Mouse (Mus musculus) cerebellum, postnatal 36 days (tissue): Measurements from ENCODE around the gene Gzmk.
"Not testable (repeated sequence)": the region's sequence is repeated elsewhere in the genome, so short reads cannot be mapped to it uniquely, and the experiment has no call there.

Experiments
- DNase-seq, 2 experiments: peaks; one replicate each; pipeline ENCODE4 v3.0.0; 2021 to 2022; ENCODE audit warnings: mixed read lengths in 2 of 2

Gzmk gene

DNA sequence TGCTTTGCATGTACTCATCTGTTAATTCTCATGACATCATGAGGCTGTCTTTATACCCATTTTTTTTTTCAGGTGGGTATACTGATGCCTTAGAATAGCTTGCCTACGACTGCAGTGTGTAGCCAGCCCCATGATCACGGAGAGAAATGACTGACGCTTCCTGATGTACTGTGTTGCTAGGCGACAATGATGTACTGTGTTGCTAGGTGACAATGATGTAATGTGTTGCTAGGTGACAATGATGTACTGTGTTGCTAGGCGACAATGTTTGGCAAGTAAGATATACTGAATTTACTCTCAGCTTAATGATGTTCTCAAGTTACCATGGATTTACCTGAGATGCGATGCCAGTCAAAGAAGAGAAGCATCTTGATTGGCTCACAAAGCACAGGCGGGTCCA, at the start of gene Gzmk:
Gzmk (minus strand) TSS at position 98 of the 400 bp plus-strand sequence.
- no peak for DNase-seq

DNA sequence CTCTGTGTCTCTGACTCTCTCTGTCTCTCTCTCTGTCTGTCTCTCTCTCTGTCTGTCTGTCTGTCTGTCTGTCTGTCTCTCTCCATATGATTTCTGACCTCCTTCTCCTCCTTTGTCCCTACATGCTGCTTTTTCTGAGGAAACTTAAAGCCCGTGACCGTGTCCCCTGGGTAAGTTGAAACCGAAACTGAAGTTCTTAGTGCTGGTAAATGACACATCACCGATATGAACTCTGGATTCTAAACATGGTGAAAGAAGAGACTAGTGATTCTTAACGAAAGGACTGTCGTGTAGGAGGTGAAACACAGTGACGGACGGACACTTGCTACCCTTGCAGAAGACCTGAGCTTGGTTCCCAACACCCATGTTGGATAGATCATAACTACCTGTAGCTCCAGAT, 45.5 kb upstream of the Gzmk start:
- no peak for DNase-seq

DNA sequence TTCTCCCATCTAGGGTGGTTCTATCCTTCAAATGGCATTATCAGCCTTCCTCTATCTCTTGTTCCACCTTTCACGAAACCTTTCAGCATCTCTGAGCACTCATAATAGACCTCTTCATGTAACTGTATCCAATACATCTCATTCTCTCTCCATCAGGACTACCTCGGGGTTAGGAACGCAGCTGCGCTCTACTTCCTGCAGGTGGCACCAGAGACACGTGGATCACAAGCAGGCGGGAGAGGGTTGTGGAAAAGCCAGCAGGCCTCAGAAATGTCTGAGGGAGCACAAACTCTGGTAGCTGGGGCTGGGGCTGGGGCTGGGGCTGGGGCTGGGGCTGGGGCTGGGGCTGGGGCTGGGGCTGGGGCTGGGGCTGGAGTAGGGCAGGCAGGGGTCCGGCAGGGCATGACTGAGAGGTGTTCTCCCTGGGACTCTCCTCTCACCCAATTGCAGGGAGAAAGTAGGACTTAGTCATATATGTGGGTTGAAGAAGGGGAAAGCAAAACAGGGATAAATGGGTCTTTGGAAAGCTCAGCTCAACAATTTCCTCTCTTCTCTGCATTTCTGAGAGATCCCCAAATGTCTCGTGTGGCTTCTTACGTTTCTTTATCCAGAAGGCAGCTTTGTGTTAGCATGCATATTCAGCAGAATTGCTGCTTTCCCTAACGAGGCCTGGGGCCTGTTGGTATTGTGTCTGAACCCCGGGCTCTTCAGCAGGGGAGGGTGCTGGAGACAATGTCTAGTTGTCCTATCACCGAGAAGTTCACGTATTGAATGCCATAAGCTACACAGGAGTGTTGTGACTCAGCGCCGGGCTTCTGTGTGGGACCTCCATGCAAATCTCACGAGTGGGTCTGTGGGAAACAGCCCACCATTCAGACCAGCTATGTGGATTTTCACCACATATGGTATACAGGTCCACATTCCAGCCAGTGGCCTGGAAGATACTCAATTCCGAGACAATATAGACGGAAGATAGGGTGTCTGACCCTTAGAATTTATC, 44.4 kb upstream of the Gzmk start:
- DNase-seq, result peak; percentile 70 to 78

DNA sequence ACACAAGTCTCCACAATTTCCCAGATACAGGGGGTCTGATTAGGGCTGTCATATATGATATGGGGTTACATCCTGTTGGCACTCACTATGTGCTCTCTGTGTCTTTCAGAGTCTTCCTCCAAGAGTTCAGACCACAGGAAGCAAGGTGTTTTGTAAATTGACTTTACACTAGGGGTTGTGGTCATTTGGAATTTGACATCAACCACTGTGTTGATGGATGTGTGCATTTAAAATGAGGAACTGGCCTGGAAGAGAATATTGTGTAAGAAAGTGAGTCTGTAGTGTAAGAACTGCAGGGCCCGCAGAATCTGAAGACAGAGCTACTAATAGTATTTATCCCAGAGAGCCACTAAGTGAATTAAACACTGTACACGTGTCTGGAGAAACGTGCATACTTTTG, 41.5 kb upstream of the Gzmk start:
- no peak for DNase-seq

DNA sequence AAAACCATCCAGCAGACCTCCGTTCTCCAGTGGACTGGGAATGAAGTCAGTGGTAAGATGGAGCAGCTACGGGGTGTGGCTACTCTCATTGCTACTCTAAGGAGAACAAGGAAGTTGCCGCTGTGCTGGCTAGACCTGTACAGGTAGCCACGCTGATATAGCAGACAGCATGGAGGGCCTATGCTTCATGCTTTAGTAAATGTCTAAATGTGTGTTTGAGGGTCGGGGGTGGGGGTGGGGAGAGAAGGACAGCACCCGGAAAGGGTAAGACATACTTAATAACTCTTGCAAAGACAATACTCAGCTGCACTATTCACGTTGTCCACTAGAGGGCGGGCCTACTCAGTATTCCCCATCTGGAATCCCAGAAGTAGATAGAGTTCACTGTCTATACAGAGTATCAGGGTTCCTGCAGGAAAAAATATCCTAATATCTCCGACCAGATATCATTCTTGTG, 40.8 kb upstream of the Gzmk start:
- DNase-seq, result peak; percentile 64 to 76

DNA sequence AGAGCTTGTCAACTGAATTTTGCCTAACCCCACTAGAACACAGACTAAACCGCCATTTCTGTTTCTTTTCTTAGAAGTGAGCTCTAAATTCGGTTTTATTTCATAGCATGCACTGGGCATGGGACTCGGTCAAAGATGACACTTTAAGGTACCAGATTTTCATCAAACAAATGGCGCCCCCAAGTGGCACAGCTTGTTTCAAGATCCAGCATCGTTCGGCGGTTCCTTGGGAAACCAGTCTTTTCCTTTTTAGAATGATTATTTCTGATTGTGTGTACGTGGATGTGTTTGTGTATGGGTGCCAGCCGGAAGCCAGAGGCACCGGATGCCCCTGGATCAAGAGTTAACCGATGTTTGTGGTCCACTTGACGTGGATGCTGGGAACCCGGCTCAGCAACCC, 39.5 kb upstream of the Gzmk start:
- DNase-seq, result peak; percentile 10 to 18

DNA sequence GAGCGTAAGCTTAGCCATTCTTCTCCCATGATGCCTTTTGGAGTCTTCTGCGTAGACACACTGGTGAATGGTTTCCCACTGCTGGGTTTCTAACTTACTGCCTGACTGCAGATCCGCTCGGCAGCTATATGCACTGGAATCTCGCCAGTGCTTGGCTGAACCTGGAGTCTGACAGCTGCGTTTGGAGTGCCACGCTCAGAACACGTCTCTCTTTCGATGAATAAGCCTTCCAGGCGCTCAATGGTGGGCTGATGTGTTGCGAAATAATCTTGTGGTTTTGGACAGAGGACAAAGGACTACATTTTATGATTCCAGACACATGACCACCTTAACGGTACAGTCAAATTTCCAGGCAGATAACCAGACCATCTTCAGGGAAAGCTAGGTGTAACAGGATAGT, 37.1 kb upstream of the Gzmk start:
- DNase-seq, result peak in 1 of 2 experiments; percentile 5

DNA sequence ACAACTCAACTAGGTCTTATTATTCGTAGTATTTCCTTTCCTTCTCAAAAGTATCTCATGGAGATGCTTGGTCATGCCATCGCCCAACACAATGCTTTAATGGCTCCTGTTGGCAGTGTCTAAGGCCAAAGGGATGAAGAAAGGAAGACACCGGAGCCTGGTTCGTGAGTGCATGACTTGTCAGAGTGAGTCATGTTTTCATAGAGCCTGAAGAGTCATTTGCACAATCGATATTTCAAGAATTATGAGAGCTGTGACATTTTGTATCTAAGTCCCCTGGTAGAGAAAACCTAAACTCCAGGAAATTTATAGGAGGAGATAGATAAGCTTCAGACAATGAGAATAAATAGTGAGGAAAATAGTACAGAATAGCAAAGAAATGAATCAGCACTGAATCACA, 33.5 kb upstream of the Gzmk start:
- DNase-seq, result no peak

DNA sequence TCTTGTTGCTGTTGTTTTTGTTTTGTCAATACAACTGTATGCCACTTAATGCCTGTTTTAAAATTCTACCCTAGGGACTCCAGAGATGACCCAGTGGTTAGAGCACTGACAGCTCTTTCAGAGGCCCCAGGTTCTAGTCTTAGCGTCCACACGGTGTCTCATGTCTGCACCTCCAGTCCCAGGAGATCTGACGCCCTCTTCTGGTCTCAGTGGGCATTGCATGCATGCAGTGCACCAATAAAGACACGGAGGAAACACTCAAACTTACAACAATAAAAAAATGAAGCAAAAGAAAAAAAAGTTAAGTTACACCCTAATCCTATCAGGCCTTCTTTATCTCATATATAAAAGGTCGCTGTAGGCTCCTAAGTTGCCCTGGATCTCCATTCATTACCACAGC, 31.5 kb upstream of the Gzmk start:
- no peak for DNase-seq

DNA sequence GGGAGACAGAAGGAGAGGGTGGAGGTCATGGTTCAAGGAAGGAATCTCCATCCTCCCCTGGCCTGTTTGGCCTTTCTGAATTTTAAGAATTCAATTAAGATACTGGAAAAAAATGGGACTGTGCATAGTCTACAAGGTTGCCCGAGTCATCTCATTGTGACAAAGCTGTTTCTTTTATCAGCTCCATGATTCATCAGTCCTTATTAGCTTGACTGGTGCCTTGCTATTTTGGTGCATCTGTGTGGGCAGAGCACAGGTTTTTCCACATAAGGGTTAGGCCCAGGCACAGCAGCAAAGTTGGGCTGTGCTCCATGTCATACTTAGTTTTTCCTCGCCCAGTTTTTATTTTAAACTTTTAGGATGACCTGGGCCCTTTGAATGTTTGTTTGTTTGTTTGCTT, 31.1 kb upstream of the Gzmk start:
- DNase-seq, result no peak

DNA sequence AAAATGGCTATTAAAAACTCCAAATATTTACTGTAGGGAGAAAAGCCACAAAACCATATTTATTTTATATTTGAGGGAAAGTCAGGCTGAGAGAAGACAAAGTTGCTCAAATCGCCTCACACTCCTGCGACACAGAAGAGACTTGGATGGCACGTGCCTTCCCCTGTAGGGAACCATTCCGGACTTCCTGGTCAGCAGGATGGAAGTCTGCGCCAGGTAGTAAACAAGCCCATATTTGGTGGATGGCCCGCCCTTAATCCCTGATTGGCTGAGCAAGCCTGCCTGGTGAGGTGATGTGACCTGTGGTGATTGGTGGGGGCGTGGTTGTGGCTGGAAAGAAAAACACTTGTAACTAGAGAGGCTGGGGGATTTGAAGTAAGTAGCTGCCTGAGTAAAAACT, 26.9 kb upstream of the Gzmk start:
- not testable (repeated sequence) for DNase-seq

DNA sequence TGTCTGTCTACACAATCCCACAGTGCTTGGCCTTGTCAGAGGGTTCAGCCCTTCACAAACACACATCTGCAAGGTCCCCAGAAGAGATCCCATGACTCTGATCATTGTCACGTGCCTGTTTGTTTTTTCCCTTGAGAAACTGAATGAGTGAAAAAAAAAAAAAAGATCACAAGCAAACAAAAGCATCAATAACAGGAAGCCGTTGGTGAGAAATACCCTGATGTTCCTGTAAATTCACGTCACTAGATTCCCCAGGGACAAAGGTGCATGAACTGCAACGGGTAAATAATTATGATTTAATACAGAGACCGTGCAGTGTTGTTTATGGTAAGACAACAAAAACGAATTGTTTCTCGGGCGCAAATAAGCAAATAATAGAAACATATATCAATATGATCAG, 19.3 kb upstream of the Gzmk start:
- DNase-seq, result no peak

DNA sequence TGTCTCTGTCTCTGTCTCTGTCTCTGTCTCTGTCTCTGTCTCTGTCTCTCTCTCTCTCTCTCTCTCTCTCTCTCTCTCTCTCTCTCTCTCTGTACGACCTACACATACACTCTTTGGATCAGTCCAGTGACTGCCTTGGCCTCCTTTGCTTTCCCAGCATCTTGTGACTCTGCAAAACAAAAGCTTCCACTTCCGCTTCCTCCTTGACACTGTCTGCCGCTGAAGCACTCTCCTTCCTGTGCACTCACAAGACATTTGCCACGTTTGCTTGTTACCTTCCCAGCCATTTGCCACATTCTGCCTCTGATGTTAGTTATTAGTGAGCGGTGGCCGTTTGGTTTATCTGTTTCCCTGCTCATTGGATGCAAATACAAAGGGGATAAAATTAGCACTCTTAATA, 16.4 kb upstream of the Gzmk start:
- DNase-seq, result no peak

DNA sequence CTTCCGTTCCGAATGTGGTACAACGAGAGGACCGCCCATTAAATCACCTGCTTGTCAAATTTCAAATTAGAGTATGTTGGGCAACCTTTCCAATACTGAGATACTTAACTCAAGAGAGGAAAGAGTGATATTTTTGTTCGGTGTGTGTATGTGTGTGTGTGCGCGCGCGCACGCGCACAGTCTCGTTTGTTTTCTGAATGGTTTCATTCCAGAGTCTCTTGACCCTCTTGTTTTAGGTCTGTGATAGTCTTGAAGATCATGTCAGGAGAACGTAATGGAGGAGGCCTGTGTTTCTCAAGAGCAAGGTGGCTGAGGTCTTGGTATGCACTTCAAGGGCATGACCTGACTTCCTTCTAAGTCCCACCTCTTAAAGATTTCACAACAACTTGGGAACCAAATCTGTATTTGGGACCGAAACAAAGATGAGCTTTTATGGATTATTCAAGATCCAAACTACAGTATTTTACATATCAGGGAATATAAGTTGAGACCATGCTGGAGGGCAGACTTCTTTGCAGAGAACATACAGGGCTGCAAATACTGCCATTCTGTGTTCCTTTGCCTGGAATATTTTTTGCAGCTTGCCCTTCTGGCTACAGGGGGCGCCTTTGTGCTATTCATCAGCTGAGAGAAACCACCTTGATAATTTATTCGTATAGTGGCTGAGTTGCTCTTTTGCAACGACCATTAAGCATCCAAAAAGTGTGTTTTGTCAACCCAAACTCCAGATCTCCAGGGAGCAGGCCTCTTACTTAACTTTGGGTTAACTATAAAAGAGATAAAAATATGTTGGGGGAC, 2.2 kb upstream of the Gzmk start:
- DNase-seq, result no peak

DNA sequence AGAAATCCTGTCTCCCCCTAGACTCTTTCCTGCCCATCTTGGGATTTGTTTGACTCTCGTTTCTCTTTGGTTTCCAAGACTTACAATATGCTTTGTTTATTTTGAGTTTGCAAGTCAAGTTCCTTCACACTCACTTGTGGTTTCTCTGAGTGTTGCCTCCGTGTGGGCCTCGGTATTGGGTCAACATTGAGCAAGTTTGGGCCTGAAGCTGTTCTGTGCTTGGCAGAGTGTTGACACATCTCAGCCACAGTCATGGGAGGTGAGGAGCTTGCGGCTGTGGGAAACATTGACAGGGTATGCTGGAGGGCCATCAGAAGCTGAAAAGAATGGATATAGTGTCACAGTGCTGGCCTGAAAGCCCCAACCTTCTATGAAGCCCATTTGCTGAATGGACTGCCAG, 1.4 kb upstream of the Gzmk start:
- DNase-seq, result no peak

DNA sequence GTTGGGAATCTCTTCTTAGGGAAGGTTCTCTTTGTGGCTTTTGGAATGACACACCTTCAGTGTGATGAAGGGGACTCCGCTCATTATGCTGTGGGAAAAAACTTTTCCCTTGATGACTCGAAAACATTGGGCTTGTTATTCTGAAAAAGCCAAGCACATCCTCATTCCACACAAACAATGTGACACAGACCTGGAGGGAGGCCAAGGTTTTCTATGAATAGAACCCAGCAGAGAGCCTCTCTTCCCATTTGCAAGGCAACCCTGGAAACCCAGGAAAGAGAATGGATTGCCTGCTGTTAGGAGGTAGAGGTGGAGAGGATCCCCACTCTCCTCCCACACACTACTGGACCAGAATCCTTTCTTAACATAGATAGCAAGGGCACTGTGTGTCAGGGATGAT, 1.6 kb downstream of the Gzmk start:
- peak; percentile 7 to 21 for DNase-seq

DNA sequence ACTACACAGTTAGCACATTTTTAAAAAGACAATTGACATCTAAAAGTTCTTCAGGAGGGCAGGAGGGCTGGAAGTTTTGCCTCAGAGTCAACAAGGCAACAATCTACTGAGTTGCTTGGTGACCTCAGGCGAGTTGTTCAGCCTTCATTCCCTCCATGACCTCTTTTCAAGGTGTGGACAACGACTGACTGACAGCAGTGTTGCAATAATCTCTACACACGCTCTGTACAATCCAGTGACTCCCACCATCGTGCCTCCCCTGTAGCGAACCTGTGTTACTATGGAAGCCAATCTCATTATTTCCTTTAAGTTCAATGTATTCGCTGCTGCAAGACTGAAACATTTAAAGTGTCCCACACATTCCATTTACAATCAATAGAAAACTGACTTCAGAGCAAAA, 3.9 kb downstream of the Gzmk start:
- DNase-seq, result no peak

DNA sequence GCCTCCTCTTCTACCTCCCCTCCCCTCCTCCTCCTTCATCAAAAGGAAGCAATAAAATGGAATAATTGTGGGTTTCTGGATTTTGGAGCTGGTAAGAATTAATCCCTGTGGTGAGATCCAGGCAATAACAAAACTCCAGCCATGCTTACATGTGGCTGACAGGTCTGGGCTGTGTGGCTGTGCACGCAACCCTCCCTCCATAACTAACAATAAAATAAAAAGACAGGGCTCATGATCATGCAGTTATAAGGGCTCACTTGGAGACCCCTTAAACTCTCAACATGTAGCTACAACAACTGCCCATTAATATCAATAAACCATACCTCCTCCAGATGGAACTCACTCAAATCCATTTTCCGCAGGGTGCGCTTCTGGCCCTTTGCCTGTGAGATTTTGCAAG, 11.8 kb downstream of the Gzmk start:
- DNase-seq, result no peak

DNA sequence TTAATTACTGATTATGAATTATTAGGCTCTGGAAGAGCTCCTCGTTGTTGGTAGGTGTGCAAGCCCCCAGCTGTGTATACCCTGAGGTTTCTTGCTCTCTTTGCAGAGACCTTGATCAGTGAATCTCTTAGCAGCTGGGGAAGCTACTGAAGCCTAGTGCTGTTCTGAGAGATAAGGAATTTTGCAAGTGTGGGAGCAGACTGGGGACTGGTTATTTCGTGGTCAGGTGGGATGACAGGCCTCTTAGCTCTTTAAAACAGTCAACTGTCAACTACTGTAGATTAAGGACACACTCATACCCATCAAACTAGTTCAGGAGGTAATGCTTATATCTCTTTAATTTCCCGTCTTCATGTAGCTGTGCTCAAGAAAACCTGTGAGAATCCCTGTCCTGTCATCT, 13.3 kb downstream of the Gzmk start:
- no peak for DNase-seq

DNA sequence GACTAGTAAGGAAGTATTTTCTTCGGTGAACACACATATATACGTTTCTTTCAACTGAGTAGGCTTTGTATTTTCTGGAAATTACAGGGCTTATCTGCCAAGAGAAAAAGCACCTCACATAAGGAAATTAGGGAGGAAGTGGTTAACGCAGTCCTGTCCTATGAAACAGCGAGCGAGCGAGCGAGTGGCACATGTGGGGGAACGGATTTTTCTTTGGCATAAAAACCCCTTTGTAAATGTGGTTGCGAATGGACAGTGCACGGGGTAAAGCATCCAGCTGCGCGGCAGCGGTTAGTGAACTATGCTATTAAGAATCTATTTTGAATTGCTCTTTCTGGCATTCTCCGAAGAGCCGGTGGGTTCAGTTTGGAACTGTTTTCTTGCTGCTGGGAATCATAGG, 14.4 kb downstream of the Gzmk start:
- no peak for DNase-seq

DNA sequence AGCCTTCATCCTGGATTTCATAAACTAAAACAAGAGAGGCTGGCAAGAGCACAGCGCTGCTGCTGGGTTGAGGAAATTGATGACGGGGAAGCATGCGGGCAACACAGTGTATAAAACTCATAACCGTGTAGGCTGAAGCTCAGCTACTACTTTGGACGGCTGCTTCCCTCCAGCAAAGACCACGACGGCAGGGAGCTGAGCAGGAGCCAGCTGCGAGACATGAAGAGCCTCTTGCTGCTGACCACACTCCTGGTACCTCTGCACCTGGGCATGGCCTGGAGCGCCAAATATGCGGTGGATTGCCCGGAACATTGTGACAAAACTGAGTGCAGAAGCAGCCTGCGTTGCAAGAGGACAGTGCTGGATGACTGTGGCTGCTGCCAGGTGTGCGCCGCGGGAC, 16.1 kb downstream of the Gzmk start, which contains the start of gene Esm1:
Esm1 (plus strand) TSS at position 36 of the 400 bp plus-strand sequence.
- no peak for DNase-seq

DNA sequence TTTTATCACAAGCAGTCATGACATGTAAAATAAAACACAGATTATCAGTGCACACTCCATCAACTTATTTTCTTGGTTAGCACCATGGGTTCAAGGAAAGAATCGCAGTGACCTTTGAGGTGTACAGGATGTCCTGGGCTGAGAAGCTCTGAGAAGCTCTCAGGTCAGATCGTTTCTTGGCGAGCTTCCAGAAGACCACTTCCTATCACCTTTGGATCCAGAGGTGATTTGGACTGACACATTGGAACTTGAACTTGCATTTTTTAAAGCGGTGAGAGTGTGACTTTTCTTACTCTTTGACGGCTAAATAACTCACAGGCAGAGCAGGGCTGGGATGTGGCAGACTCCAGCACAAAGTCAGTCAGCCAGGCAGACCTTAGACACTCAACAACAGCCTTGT, 20.4 kb downstream of the Gzmk start:
- DNase-seq, result no peak

DNA sequence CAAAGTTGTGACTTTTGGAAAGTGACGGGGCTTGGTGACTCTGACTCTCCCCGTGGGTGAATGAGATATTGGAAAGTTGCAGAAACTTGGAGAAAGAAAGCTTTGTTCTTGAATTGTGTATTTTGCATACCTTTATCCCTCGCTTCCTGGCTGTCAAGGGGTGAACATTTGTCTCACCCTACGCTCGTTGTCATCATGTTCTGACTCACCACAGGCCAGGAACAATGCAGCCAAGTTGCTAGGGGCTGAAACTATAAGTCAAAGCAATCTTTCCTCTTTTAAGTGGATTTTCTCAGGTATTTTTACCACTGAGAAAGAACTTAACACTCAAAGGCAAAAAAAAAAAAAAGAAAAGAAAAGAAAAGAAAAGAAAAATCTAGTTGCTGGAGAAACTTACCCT, 22.6 kb downstream of the Gzmk start:
- DNase-seq, result no peak

DNA sequence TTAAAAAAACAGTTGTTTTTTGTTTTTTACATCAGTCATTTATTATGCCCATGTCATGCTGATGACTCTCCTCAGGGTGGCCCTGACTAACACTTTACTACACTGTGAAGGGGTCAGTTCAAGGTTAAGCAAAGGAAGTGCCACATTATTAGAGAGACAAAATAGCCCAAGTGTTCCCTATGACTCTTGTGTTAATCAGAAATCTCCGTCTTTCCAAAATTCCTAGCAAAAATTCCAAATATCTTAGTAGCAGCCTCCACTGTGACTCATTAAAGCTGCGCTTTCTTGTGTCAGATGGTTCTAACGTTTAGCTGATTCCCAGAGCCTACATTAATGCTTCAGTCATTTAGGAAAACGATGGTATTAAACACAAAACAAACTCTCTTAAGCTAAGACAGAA, 23.5 kb downstream of the Gzmk start:
- no peak for DNase-seq
